ENCODE assay signal across 8 mouse cellular contexts in genomic region chr4:141214337-141214851, GRCm38 (mm10). TPM values are rescaled to one million over a fixed set of nuclear protein-coding genes. Genes with fewer than 3 reads are reported as not detected.
DNase-seq lines count a peak whose midpoint lies in the region; ATAC-seq lines count a peak whose summit lies in the region.

No protein-coding gene starts in this region.

- peaks cover 1% of the 10 kb centered on the region; the same call in 1 of the 2 replicates for H3K36me3 ChIP-seq in forebrain, embryonic 14.5 days (ENCODE audit: control insufficient read depth, insufficient read depth, low read length)
- no peaks in the 10 kb centered on the region for H3K36me3 ChIP-seq in splenic B cell, adult 2 months (ENCODE audit: control insufficient read depth, insufficient read depth, low read length, poor library complexity, severe bottlenecking)

- no peaks in the 10 kb centered on the region for H3K27me3 ChIP-seq in forebrain, embryonic 14.5 days (replicated peaks; ENCODE audit: control insufficient read depth, insufficient read depth, low read length)
- H3K27me3 ChIP-seq in splenic B cell, adult 2 months (ENCODE audit: control insufficient read depth, insufficient read depth, low read length, poor library complexity, severe bottlenecking): no peaks in the 10 kb centered on the region

- peak; percentile 91 for DNase-seq in heart, adult 11 months
- no peak for DNase-seq in heart, postnatal 25 days (ENCODE audit: low spot score)
- DNase-seq in c-Kit-positive CD71-positive TER-119-positive erythroid progenitor cells, embryonic 14.5 days (ENCODE audit: low spot score): peak; percentile 58
- DNase-seq in forebrain, embryonic 14.5 days (ENCODE audit: low spot score): peak; percentile 38
- DNase-seq in kidney, postnatal 10 days: peak; percentile 43
- DNase-seq in splenic B cell, adult 2 months (ENCODE audit: low read depth, low spot score): peak; percentile 78
- no peak for DNase-seq in left cerebral cortex, adult 11 months (ENCODE audit: low spot score)

- H3K4me1 ChIP-seq in forebrain, embryonic 14.5 days (ENCODE audit: control insufficient read depth, insufficient read depth, low read length): peaks cover 10% of the 10 kb centered on the region

- peak overlapping the region; percentile 69 for H3K9ac ChIP-seq in forebrain, embryonic 14.5 days (ENCODE audit: low read length)

- peak overlapping the region; percentile 47 for H3K4me3 ChIP-seq in forebrain, embryonic 14.5 days (ENCODE audit: low read depth, low read length)

- ATAC-seq in forebrain, embryonic 14.5 days: peak; percentile 40
- ATAC-seq in megakaryocyte progenitor cell, adult 5-6 weeks (replicated peaks; ENCODE audit: poor library complexity): peak; percentile 86

- H3K4me2 ChIP-seq in forebrain, embryonic 14.5 days (ENCODE audit: low read length): peak overlapping the region; percentile 92

- H3K9me3 ChIP-seq in forebrain, embryonic 14.5 days (replicated peaks; ENCODE audit: control insufficient read depth, low read length): no peaks in the 10 kb centered on the region

- no peak overlapping the region; the same call in 1 of the 2 replicates for H3K27ac ChIP-seq in forebrain, embryonic 14.5 days (ENCODE audit: low read depth, low read length)

- intact Hi-C loops in heart, postnatal 25 days (cut with DNase I): loop anchor here (5.0 kb wide), 1 partner anchor 33 kb away; no protein-coding TSS in a partner anchor

- 2% methylated on average over 16 of the region's 16 CpGs for WGBS in forebrain, embryonic 14.5 days

RNA-seq across cellular contexts. Expression of gene Rsg1, which starts 0.6 kb away (rescaled TPM):
- total RNA-seq in heart, postnatal 25 days (2021): under 1 TPM; 0.45 to 0.60 TPM
- polyA plus RNA-seq in forebrain, embryonic 14.5 days (2014; fragmentation: Nextera tagmentation; extraction: Ambion mirVana): 6.5 and 6.7 TPM in 2 replicates
- 0.73 and 1.4 TPM in 2 replicates for total RNA-seq in megakaryocyte progenitor cell, adult 5-6 weeks (2015)
- 1.8 and 3.5 TPM in 2 replicates for total RNA-seq in megakaryocyte progenitor cell, adult 5-6 weeks (2017)

RNA-seq across cellular contexts. Expression of gene Arhgef19, which starts 24.9 kb away (rescaled TPM):
- 10 to 100 TPM; 28.5 to 36.4 TPM for total RNA-seq in heart, postnatal 25 days (2021)
- polyA plus RNA-seq in forebrain, embryonic 14.5 days (2014; fragmentation: Nextera tagmentation; extraction: Ambion mirVana): 0.65 and 1.1 TPM in 2 replicates
- total RNA-seq in megakaryocyte progenitor cell, adult 5-6 weeks (2015): not detected in 2 replicates
- not detected in 2 replicates for total RNA-seq in megakaryocyte progenitor cell, adult 5-6 weeks (2017)

Comparison
In these comparisons a context has a peak if more than half of its experiments do, and no peak if none do; other contexts are left out.
1. DNase-seq: peak in heart, adult 11 months (single experiment), c-Kit-positive CD71-positive TER-119-positive erythroid progenitor cells, embryonic 14.5 days (single experiment), forebrain, embryonic 14.5 days (single experiment), kidney, postnatal 10 days (single experiment) and splenic B cell, adult 2 months (single experiment); none in heart, postnatal 25 days (single experiment) and left cerebral cortex, adult 11 months (single experiment).
2. RNA of gene Arhgef19, which starts 24.9 kb away (total RNA-seq): 28.5 to 36.4 TPM in heart, postnatal 25 days; not detected in megakaryocyte progenitor cell, adult 5-6 weeks; every median in the first group is over 10 times any median in the second.